Mouse (Mus musculus): ENCODE results near the gene Nrxn2. TPM values are rescaled to one million over a fixed set of nuclear protein-coding genes. Genes with fewer than 3 reads are reported as not detected.
A peak's percentile ranks its signal among the peaks of the same experiment; 100 is the strongest.

Gene Nrxn2
- polyA plus RNA-seq, 1 experiment from 2014 or later = 28.9 TPM

DNA sequence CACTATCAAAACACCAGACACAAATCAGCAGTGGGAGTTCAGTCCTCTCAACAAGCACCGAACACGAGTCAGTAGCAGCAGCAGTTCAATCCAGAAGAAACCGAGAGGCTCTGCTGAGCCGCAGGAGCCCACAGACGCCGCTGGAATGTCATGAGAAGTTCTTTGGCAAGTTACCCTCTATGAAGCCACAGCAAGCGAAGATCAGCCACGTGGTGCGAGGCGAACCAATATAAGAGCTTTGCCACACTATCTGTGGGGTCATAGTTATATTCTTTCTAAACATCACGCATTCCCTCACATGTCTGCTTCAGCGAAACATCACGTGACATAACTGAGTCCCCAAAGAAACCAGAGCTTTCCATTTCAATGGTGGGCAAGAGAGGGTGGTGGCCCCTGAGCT is 126.2 kb downstream of the Nrxn2 start:
- no peaks in the 10 kb centered on the region for H3K9me3 ChIP-seq
- H3K36me3 ChIP-seq = no peaks in the 10 kb centered on the region
- no peak overlapping the region for H3K4me3 ChIP-seq
- H3K4me2 ChIP-seq = no peak overlapping the region
- H3K27me3 ChIP-seq = no peaks in the 10 kb centered on the region
- no peaks in the 10 kb centered on the region; the same call in 1 of the 2 replicates for H3K4me1 ChIP-seq (replicated peaks)
- WGBS = 88% methylated on average over 13 of the region's 13 CpGs
- no peak overlapping the region for H3K27ac ChIP-seq (replicated peaks)
- no peak for ATAC-seq (ENCODE audit: low read depth)
- no peak overlapping the region for H3K9ac ChIP-seq

GRCm38 (mm10) chr19:6545481-6545880 is 127.0 kb downstream of the Nrxn2 start:
- Histone ChIP-seq H3K36me3 (no peaks in the 10 kb centered on the region), H3K4me3 (no peak overlapping the region), H3K27me3 (no peaks in the 10 kb centered on the region), H3K4me1 (replicated peaks) (no peaks in the 10 kb centered on the region; the same call in 1 of the 2 replicates), H3K9ac (no peak overlapping the region), H3K27ac (replicated peaks) (no peak overlapping the region), H3K9me3 (no peaks in the 10 kb centered on the region), H3K4me2 (no peak overlapping the region)
- 92% methylated on average over 5 of the region's 5 CpGs for WGBS
- no peak for ATAC-seq (ENCODE audit: low read depth)

GRCm38 (mm10) chr19:6546096-6546495 is 127.6 kb downstream of the Nrxn2 start:
- H3K36me3 ChIP-seq = no peaks in the 10 kb centered on the region
- no peaks in the 10 kb centered on the region for H3K27me3 ChIP-seq
- ATAC-seq (ENCODE audit: low read depth) = no peak
- H3K9ac ChIP-seq = no peak overlapping the region
- no peaks in the 10 kb centered on the region; the same call in 1 of the 2 replicates for H3K4me1 ChIP-seq (replicated peaks)
- H3K9me3 ChIP-seq = no peaks in the 10 kb centered on the region
- 77% methylated on average over 1 of the region's 1 CpGs for WGBS
- H3K4me2 ChIP-seq = no peak overlapping the region
- no peak overlapping the region for H3K27ac ChIP-seq (replicated peaks)
- no peak overlapping the region for H3K4me3 ChIP-seq

DNA sequence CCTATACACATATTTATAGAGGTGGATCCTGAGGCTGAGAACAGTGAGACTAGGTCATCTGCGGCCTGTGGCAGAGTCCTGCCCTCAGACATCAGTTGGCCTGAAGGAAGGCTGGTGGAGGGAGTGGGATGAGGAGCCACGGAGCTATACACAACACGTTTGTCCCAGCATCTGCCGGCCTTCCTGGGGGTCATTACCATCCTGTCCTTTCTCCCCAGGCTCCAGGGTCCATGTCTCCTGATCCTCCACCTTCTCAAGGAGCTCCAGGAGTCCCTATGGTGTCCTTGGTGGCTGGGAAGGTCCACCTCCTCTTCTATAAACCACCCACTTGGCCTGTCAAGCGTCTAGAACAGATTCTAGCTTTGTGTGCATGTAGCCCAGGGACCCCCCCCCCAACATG is 129.3 kb downstream of the Nrxn2 start:
- no peaks in the 10 kb centered on the region for H3K36me3 ChIP-seq
- no peaks in the 10 kb centered on the region for H3K27me3 ChIP-seq
- H3K4me2 ChIP-seq = no peak overlapping the region
- 88% methylated on average over 5 of the region's 5 CpGs for WGBS
- ATAC-seq (ENCODE audit: low read depth) = no peak
- H3K4me1 ChIP-seq (replicated peaks) = no peaks in the 10 kb centered on the region; the same call in 1 of the 2 replicates
- H3K27ac ChIP-seq (replicated peaks) = no peak overlapping the region
- no peak overlapping the region for H3K4me3 ChIP-seq
- H3K9me3 ChIP-seq = no peaks in the 10 kb centered on the region
- H3K9ac ChIP-seq = no peak overlapping the region

- no peaks in the 10 kb centered on the region for H3K9me3 ChIP-seq
- no peak overlapping the region for H3K27ac ChIP-seq (replicated peaks)
- no peak for ATAC-seq (ENCODE audit: low read depth)
- no peak overlapping the region for H3K4me2 ChIP-seq
- H3K4me1 ChIP-seq (replicated peaks) = peaks cover 1% of the 10 kb centered on the region; the same call in 1 of the 2 replicates
- 76% methylated on average over 16 of the region's 16 CpGs for WGBS
- no peaks in the 10 kb centered on the region for H3K27me3 ChIP-seq
- no peak overlapping the region for H3K4me3 ChIP-seq
- H3K9ac ChIP-seq = no peak overlapping the region
- H3K36me3 ChIP-seq = no peaks in the 10 kb centered on the region
Observed at GRCm38 (mm10) chr19:6548431-6549410, 130.2 kb downstream of the Nrxn2 start.

DNA sequence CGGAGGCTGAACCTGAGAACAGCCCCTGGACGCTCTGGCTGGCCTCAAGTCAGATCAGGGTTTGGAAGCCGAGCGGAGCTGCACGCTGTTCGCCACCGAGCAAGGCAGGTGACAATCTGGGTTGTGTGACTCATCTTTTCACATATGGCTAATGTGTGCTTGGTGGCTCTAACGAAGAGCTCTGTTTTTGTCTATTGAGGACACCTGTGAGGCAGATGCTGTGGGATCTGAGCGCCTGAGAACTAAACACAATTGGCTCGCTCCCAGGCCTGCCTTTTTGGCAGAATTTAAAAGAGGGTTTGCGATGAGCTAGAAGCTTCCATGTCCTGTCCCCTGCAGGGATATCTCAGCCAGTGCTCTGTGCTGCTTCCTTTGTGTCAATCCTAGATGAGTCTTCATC is 131.0 kb downstream of the Nrxn2 start:
- Histone ChIP-seq H3K9me3 (no peaks in the 10 kb centered on the region), H3K9ac (no peak overlapping the region), H3K27me3 (no peaks in the 10 kb centered on the region), H3K4me1 (replicated peaks) (peaks cover 8% of the 10 kb centered on the region; the same call in 1 of the 2 replicates), H3K27ac (replicated peaks) (no peak overlapping the region), H3K4me2 (no peak overlapping the region), H3K4me3 (no peak overlapping the region), H3K36me3 (no peaks in the 10 kb centered on the region)
- ATAC-seq (ENCODE audit: low read depth) = no peak
- WGBS = 77% methylated on average over 11 of the region's 11 CpGs

DNA sequence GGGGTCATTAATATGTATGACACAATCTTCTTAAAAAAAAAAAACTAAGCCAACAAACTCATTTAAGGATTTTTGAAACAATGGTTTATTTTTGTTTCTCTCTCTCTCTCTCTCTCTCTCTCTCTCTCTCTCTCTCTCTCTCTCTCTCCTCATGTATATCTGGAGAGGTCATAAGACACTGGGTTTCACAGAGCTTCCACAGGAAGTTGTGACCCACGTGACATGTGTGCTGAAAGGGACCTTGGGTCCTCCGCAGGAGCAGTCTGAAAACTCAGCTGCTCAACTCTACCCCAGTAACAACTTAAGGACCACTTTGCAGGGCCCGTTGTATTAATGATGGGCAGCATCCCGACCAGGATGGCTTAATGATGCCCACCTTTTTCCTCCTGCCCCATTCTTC is 132.7 kb downstream of the Nrxn2 start:
- 81% methylated on average over 4 of the region's 4 CpGs for WGBS
- Histone ChIP-seq H3K4me1 (replicated peaks) (peaks cover 8% of the 10 kb centered on the region; the same call in 1 of the 2 replicates), H3K27me3 (no peaks in the 10 kb centered on the region), H3K4me2 (no peak overlapping the region), H3K9me3 (no peaks in the 10 kb centered on the region), H3K27ac (replicated peaks) (no peak overlapping the region), H3K36me3 (no peaks in the 10 kb centered on the region), H3K9ac (no peak overlapping the region), H3K4me3 (no peak overlapping the region)
- no peak for ATAC-seq (ENCODE audit: low read depth)

DNA sequence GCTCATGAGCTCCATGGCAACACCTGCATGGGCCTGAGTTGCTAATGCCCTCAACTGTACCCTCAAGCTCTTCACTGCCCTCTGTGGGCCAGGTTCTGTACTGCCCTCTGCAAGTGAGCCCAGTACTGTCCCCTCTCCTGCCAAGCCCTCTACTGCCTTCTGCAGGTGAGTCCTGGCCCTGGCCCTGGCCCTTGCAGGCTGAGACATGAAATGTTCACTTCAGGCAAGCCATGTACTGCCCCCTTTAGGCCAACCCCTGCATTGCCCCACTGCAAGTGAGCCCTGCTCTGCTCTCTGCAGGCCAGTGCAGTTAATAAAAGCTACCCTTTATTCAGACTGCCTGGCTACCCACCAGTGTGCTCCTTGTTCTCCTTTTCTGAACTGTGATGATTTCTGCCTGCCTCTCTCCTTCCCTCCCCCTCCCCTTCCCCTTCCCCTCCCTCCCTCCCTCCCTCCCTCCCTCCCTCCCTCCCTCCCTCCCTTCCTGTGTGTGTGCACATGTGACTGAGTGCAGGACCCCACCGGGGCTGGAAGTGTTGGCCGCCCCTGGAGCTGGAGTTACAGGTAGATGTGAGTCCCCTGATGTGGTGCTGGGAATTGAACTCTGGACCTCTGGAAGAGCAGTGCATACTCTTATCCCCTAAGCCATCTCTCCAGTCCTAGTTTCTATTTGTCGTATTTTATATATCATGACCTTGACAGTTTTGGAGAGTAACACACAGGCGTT is 133.9 kb downstream of the Nrxn2 start:
- Histone ChIP-seq H3K4me1 (replicated peaks) (peaks cover 8% of the 10 kb centered on the region; the same call in 1 of the 2 replicates), H3K27ac (replicated peaks) (no peak overlapping the region), H3K27me3 (no peaks in the 10 kb centered on the region), H3K4me3 (no peak overlapping the region), H3K9ac (no peak overlapping the region), H3K4me2 (no peak overlapping the region), H3K9me3 (no peaks in the 10 kb centered on the region), H3K36me3 (no peaks in the 10 kb centered on the region)
- no peak for ATAC-seq (ENCODE audit: low read depth)
- 95% methylated on average over 4 of the region's 4 CpGs for WGBS

DNA sequence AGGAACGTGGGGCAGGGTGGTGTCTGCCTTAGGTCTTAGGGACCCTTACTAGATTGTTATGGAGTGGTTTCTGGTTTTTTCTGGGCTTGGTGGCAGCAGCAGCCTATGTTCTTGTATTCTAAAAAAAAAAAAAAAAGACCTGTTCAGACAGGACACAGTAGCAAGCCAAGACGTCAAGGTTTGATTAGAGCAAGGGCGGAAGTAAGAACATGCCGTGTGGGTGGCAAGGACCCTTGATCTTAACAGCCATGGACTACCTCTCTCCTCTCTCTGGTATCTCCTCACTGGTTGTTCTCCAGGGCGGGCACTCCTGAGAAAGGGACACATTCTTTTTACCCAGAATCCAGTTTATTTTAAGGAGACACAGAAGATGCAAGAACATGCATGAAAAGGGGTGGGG is 134.6 kb downstream of the Nrxn2 start:
- no peaks in the 10 kb centered on the region for H3K9me3 ChIP-seq
- H3K27me3 ChIP-seq = no peaks in the 10 kb centered on the region
- H3K9ac ChIP-seq = no peak overlapping the region
- no peak for ATAC-seq (ENCODE audit: low read depth)
- H3K36me3 ChIP-seq = no peaks in the 10 kb centered on the region
- H3K4me1 ChIP-seq (replicated peaks) = peaks cover 8% of the 10 kb centered on the region; the same call in 1 of the 2 replicates
- no peak overlapping the region for H3K4me3 ChIP-seq
- no peak overlapping the region for H3K4me2 ChIP-seq
- WGBS = 83% methylated on average over 5 of the region's 5 CpGs
- no peak overlapping the region for H3K27ac ChIP-seq (replicated peaks)

- no peaks in the 10 kb centered on the region for H3K9me3 ChIP-seq
- H3K4me3 ChIP-seq = no peak overlapping the region
- H3K36me3 ChIP-seq = no peaks in the 10 kb centered on the region
- no peak overlapping the region for H3K9ac ChIP-seq
- H3K4me1 ChIP-seq (replicated peaks) = peaks cover 8% of the 10 kb centered on the region; the same call in 1 of the 2 replicates
- WGBS = 38% methylated on average over 8 of the region's 8 CpGs
- ATAC-seq (ENCODE audit: low read depth) = no peak
- 0 out of 2 replicates have a peak overlapping the region, but pooled peaks have one; percentile 1 for H3K27ac ChIP-seq (replicated peaks)
- H3K27me3 ChIP-seq = no peaks in the 10 kb centered on the region
- no peak overlapping the region for H3K4me2 ChIP-seq
Observed at GRCm38 (mm10) chr19:6553819-6554582, 135.5 kb downstream of the Nrxn2 start.

- H3K4me2 ChIP-seq = no peak overlapping the region
- peaks cover 13% of the 10 kb centered on the region; the same call in 1 of the 2 replicates for H3K4me1 ChIP-seq (replicated peaks)
- no peak for ATAC-seq (ENCODE audit: low read depth)
- no peak overlapping the region for H3K4me3 ChIP-seq
- no peak overlapping the region for H3K9ac ChIP-seq
- no peaks in the 10 kb centered on the region for H3K9me3 ChIP-seq
- H3K36me3 ChIP-seq = no peaks in the 10 kb centered on the region
- 20% methylated on average over 4 of the region's 4 CpGs for WGBS
- H3K27me3 ChIP-seq = no peaks in the 10 kb centered on the region
- no peak overlapping the region for H3K27ac ChIP-seq (replicated peaks)
Observed at GRCm38 (mm10) chr19:6559576-6559975, 141.0 kb downstream of the Nrxn2 start.
